Mouse (Mus musculus): ENCODE measurements at regions not wholly inside any gene's neighbourhood (a gene's known extent, or its start where the extent isn't known, plus 50 kb on each side); places are given as distances from the start of the nearest gene placed in this dataset.

DNA sequence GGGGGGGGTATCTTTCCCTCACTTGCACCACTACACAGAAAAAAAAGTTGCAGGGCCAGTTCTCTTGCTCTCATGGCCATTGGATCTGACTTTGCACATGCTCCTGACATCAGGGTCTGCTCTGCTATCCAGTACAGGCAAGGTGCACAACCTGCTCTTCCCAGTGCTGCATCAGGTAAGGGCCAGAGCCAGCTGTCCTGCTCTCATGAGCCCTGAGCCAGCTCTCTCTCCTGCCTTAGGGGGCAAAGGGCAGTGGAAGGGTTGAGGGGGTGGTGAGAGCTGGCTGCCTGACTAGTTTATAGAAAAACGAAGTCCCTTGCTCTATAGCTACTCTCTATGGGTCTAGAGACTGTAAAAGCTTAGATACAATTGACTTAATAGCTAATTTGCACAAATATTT lies 927.6 kb downstream of the Rab28 start:
- no peak for ATAC-seq (ENCODE audit: low TSS enrichment)

DNA sequence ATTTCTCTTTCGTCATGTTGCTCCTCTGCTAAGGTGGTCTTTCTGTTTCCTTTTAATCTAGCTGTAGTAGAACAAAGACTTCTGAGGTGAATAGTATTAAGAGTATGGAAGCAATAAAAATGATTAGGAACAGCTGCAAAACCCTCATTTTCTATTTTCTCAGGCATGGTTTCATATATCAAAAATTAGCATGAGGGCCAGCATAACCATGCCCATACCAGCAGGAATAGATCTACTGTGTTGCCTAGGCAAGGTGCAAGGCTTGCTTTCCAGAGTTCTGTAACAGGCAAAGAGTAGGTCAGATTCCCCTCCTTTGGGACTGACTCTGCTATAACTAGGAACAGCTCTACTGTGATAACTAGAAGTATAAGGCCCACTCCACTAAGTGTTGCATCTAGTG lies 928.1 kb downstream of the Rab28 start:
- ATAC-seq (ENCODE audit: low TSS enrichment), result no peak

DNA sequence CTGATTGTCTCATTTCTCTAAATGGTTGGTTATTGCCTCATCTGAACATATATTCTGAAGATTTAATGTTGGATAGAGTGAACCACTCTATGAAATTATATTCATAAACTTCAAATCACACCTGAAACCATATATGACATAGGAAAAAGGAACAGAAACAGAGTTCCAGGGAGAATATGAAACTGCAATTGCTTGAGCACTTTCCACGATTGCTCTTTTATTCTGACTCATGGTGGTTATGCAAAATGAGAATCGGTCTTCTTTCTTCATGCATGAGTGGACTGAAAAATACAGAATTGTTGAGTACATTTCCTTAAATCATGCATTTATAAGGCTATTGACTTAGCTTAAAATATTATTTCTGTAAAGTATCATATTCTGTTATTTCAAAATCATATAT lies 932.1 kb downstream of the Rab28 start:
- ATAC-seq (ENCODE audit: low TSS enrichment), result no peak

DNA sequence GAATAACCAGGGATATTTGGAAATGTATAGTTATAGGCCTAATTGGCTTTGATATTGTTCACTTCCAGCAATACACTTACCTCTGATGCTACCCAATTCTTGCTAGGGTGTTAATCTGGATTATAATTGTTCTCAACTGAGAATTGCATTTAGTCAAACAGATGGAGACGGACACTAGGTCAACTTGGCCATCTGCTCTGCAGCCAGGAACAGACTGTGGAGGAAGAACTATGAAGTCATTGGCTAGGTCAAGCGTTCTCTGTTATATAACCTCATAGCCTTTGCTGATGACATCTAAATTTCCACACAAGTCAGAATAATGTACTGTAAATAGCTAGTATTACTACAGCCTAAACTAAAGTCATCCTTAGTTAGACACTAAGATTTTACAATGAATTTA lies 947.7 kb downstream of the Rab28 start:
- ATAC-seq (ENCODE audit: low TSS enrichment), result no peak

DNA sequence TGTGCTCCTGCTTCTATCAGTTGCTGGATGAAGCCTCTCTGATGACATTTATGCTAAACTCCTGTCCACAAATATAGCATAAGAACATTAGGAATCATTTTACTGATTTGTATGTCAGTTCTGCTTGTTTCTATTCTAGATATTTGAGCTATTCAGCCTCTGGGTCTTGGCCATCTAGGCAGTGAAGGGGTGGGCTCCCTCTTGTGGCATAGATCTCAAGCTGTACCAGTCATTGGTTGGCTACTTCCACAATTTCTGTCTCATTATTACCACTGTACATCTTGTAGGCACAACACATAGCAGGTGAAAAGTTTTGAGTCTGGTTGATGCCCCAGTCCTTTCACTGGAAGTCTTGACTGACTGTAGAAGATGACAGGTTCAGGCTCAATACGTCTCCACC lies 957.9 kb downstream of the Rab28 start:
- ATAC-seq (ENCODE audit: low TSS enrichment), result peak; percentile 52; the same call in 1 of the 2 replicates

DNA sequence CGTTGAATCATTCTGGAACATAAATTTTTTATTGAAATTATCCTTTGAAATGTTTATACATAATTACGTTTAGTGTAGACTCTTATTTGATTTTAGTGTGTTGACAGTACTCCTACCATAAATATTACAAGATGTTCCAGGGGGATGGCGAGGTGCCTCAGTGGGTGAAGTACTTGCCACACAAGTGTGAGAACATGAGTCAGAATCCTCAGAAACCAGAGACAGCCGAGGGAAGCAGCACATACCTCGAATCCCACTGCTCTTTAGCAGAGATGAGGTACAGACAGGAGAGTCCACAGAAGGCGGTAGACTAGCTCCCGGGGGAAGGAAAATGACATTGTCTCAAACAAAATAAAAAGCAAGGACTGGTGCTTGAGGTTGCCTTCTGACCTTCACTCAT lies 972.3 kb downstream of the Rab28 start:
- peak; percentile 97 for ATAC-seq (ENCODE audit: low TSS enrichment)

DNA sequence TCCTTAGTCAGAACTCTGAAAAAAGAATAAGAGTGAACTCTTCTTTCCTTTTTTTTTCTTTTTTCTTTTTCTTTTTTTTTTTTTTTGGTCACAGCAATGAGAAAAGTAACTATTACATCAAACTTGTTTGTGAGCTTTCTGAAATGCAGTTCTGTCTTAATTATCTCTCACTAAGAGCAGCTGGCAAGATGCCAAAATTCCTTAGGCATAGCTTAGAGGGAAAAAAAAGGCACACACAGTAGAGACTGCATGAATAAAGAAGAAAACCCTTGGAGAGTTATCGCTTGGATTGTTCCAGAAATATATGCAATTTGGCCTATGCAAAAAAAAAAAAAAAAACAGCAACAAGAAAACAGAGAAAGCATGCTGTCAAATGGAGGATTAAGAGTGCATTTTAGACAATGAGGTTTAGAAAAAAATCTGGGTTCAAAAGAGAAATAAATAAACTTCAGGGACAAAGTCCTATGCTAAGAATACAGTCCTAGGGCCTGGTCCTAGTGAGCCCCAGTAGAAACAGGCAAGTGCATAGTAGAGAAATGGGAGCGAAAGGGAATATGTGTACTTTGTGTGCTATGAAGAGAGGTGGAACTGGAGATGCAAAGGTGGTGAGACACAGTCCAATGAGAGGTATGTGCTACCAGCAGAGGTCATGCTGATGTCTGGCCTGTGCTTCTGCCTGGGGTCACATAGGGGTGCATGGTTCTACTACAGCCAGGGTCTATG lies 974.0 kb downstream of the Rab28 start:
- ATAC-seq (ENCODE audit: low TSS enrichment), result peak; percentile 42

DNA sequence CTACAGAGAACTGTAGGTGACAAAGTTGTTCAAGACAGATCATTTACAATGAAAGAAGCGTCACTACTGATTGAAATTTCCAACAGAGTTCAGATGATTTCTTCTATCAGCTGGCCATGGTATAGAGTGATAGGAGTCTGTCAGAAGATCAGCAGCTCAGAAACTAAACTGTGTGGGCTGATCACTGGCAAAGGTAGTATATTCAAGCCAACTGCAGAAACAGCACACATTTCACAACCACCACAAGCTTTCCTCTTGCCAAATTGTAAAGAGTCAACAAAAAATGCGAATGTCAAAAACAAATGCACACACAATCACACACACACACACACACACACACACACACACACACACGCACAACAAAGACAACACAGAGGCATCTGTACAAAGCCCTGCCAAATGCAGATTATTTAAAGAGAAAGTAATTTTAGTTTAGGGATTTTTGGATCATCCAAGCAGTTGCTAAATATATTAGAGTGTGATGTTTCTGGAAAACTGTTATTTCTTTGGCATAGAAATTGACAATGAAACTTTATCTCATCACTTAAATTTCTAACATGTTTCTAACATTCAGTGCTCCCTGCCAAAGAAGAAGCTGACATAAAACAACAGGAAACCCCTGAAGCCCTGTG lies 959.3 kb upstream of the Hs3st1 start:
- ATAC-seq (ENCODE audit: low TSS enrichment), result peak; percentile 88

DNA sequence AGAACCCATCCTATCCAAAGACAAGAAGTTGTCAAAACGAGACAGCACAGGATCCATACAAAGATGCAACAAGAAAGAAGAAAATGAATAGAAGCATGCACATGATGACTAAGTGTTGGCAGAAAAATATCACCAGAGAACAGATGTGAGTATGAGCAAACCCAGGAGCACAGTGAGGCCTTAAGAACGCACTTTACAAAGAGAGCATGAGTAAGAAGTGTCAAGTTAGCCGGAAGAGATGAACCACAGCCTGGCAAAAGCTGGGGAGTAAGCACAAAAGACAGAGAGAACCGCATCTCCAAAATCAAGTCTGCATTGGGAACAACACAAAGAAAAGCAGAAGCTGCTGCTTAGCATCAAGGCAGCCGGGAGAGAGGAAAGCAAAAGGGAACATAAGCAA lies 946.4 kb upstream of the Hs3st1 start:
- peak; percentile 91 for ATAC-seq (ENCODE audit: low TSS enrichment)

DNA sequence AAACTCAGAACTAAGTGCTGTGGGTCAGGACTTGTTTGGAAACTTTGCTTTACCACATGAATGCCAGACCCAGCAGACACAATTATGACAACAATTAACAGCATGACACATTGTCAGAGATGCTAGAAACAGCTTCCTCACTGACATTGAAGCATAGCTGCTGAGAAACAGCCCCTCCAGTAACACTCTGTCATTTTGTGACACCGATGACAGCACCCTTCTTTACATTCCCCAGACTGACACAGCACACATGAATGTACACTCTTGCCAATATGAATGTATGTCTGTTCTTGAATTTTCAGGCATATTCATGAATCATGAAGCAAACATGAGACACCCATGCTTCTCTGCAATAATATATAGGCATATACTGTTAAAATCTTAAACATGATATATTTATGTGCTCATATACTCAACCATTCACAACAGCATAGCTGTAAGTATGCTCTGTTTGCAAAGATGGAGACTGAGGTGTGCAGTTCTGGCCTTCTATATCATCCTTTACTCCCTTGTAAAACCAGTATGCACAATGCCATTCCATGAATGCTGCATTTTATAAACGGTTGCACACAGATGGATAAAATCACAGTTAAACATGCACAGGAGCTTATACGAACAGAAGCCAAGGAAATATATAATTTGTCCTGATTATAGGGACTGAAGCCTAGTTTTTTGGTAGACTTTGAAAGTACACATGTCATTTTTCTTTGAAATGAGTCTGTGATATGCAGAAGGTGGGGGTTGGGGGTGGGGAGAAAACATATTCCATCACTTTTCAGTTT lies 942.4 kb upstream of the Hs3st1 start:
- ATAC-seq (ENCODE audit: low TSS enrichment), result no peak

Data from frontal cortex, adult (tissue).